Mouse (Mus musculus) hindbrain, embryonic 10.5 days (tissue): ENCODE measurements around the gene Gm4737. TPM values are rescaled to one million over a fixed set of nuclear protein-coding genes. Genes with fewer than 3 reads are reported as not detected.
"Not testable (repeated sequence)": the region's sequence is repeated elsewhere in the genome, so short reads cannot be mapped to it uniquely, and the experiment has no call there.

Source experiments
- DNase-seq: peaks from one replicate; pipeline ENCODE4 v3.0.0-alpha.2; 2017; ENCODE audit warnings: low spot score
- H3K27ac ChIP-seq: fragments of 300-500 bp; sonication (generic); 2 replicates; pipeline ENCODE4 v1.5.1; 2016; ENCODE audit warnings: mild to moderate bottlenecking, moderate library complexity
- H3K27me3 ChIP-seq: fragments of 300-500 bp; sonication (generic); 2 replicates; pipeline ENCODE4 v1.6.1; 2016; ENCODE audit warnings: mild to moderate bottlenecking; ENCODE audit not compliant: poor library complexity, insufficient read depth, severe bottlenecking
- H3K36me3 ChIP-seq: fragments of 300-500 bp; sonication (generic); 2 replicates; pipeline ENCODE4 v1.6.1; 2016; ENCODE audit warnings: mild to moderate bottlenecking, moderate library complexity
- H3K4me1 ChIP-seq: fragments of 300-500 bp; sonication (generic); replicated peaks from 2 replicates; pipeline ENCODE4 v1.6.1; 2016; ENCODE audit warnings: mild to moderate bottlenecking
- H3K4me3 ChIP-seq: fragments of 300-500 bp; sonication (generic); 2 replicates; pipeline ENCODE4 v1.5.1; 2016; ENCODE audit warnings: mild to moderate bottlenecking, moderate library complexity
- H3K9me3 ChIP-seq: fragments of 300-500 bp; sonication (generic); 2 replicates; pipeline ENCODE4 v1.6.1; 2016; ENCODE audit warnings: mild to moderate bottlenecking, moderate library complexity
- WGBS: fragments of 180-500 bp; shearing (Covaris S2); methylation state at CpG from one replicate; pipeline ENCODE4 v1.1.7; 2016; 5-methylcytosine and 5-hydroxymethylcytosine counted together
- polyA plus RNA-seq: library from polyadenylated mRNA; unstranded; fragments of >200 nt; fragmentation: Nextera tagmentation; extraction: Ambion mirVana; gene quantifications from 2 replicates; pipeline ENCODE4 v1.2.1, GENCODE M21; 2016

Gene Gm4737
- 2.7 and 3.6 TPM in 2 replicates for polyA plus RNA-seq

DNA sequence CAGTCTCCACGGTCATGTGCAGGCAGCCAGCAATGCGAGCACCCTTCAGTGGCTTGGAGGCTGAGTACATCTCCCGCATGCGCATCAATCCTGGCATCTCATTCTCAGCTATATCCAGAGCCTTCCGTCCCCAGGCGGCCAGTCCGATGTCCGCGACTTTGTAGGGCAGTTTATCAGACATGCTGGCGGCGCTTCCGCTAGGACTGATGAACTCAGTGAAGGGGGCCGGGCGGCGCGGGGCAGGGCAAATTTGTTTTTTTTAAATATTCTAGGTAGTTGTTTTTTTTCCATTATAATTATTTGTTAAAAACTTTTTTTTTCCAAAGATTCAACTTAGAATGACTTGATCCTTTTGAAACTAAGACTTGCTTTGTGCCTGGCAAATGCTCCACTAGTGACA, at the start of gene Gm4737:
TSS of gene Gm4737 (minus strand) at position 246 of the 400 bp plus-strand sequence.
- not testable (repeated sequence) for H3K9me3 ChIP-seq, DNase-seq, H3K27me3 ChIP-seq, H3K27ac ChIP-seq, H3K4me1 ChIP-seq, H3K36me3 ChIP-seq, H3K4me3 ChIP-seq
- WGBS: 97% methylated on average over 13 of the region's 16 CpGs

DNA sequence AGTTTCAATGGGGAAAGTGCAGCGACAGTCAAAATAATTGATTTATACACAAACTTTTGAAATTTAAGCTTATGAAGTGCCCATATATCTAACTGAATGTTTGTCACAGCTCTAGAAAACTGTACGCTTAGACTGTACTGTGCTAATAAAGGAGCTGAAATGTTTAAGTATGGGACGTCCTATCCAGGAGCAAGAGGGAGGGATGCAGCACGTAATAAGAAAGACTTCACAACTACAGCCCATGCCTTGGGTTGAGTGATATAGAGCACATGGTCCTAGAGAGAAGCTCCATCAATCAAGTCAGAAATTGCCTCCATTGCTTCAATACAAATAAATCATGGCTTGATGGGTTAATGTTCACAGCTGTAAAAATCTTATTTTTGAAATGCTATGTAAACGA, 40.9 kb upstream of the Gm4737 start:
- no peak for DNase-seq
- WGBS: 94% methylated on average over 5 of the region's 5 CpGs
- Histone ChIP-seq H3K27ac (no peak overlapping the region), H3K4me3 (no peak overlapping the region), H3K4me1 (no peaks in the 10 kb centered on the region), H3K27me3 (no peaks in the 10 kb centered on the region), H3K9me3 (no peaks in the 10 kb centered on the region), H3K36me3 (no peaks in the 10 kb centered on the region)

GRCm38 (mm10) chr16:46183096-46183495, 28.2 kb upstream of the Gm4737 start:
- H3K4me3 ChIP-seq: no peak overlapping the region
- H3K27me3 ChIP-seq: no peaks in the 10 kb centered on the region
- DNase-seq: no peak
- no peaks in the 10 kb centered on the region for H3K9me3 ChIP-seq
- WGBS: 84% methylated on average over 5 of the region's 5 CpGs
- H3K4me1 ChIP-seq: 0 out of 2 replicates have a peak, but pooled peaks cover 4% of the 10 kb centered on the region
- H3K27ac ChIP-seq: no peak overlapping the region
- H3K36me3 ChIP-seq: no peaks in the 10 kb centered on the region

DNA sequence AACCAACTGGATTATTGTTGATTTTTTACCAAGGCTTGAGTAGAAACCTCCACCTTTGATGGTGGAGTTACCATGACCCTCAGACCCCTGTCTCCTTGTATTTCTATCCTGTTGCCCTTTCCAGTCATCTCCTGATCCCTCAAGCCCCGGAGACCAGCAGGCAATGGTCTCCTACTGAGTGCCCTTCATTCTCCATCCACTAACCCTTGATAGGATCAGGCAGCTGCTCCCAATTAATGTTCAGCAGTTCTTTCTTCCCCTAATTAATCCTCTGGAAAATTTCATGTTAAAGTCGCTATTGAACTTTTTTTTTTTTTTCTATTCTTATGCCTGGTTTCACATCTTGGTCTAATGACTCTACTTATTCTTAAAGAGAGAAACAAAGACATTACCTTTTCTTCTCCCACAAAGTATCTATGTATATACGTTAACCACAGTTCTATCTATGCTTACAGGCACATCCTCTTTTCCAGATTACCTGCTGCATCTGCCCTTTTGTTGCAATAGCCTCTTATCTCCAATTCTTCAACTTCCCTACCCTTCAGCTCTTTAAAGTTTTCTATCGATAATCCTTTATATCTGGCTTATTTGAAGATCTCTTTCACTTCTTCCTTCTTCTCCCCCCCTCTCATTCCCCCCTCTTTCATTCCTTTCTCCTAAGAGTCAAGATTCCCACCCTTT, 23.4 kb upstream of the Gm4737 start:
- 69% methylated on average over 4 of the region's 4 CpGs for WGBS
- no peaks in the 10 kb centered on the region for H3K27me3 ChIP-seq
- 0 out of 2 replicates have a peak, but pooled peaks cover under 1% of the 10 kb centered on the region for H3K4me1 ChIP-seq
- H3K27ac ChIP-seq: no peak overlapping the region
- no peaks in the 10 kb centered on the region for H3K9me3 ChIP-seq
- DNase-seq: no peak
- H3K4me3 ChIP-seq: no peak overlapping the region
- H3K36me3 ChIP-seq: no peaks in the 10 kb centered on the region

DNA sequence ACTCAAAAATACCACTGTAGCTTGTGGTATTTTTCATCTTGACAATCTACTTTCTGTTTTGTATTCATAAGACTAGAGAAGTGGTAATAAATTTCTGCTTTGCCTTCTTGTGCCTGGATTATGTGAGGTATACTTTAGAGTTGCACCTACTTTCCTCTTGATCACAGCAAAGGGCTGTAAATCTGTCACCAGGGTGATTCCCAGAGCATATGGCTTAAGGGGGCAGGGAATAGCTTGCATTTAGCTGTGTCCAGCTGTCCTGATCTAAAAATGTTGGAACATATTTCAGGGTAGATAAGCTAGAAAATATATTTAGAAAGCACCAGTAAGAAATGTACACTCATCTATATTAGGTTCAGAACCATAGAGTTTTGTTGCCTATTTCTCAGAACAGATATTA, 18.2 kb upstream of the Gm4737 start:
- H3K9me3 ChIP-seq: no peaks in the 10 kb centered on the region
- no peaks in the 10 kb centered on the region for H3K36me3 ChIP-seq
- no peak for DNase-seq
- no peaks in the 10 kb centered on the region for H3K4me1 ChIP-seq
- no peak overlapping the region for H3K27ac ChIP-seq
- H3K27me3 ChIP-seq: no peaks in the 10 kb centered on the region
- no peak overlapping the region for H3K4me3 ChIP-seq

- no peaks in the 10 kb centered on the region for H3K4me1 ChIP-seq
- H3K9me3 ChIP-seq: no peaks in the 10 kb centered on the region
- H3K27me3 ChIP-seq: no peaks in the 10 kb centered on the region
- no peak overlapping the region for H3K4me3 ChIP-seq
- WGBS: 83% methylated on average over 3 of the region's 3 CpGs
- DNase-seq: no peak
- H3K27ac ChIP-seq: no peak overlapping the region
- H3K36me3 ChIP-seq: no peaks in the 10 kb centered on the region
These were observed 12.1 kb upstream of the Gm4737 start for GRCm38 (mm10) chr16:46166971-46167370.

- WGBS: 92% methylated on average over 4 of the region's 4 CpGs
- Histone ChIP-seq H3K36me3 (no peaks in the 10 kb centered on the region), H3K27me3 (no peaks in the 10 kb centered on the region), H3K4me3 (no peak overlapping the region), H3K9me3 (no peaks in the 10 kb centered on the region), H3K4me1 (no peaks in the 10 kb centered on the region), H3K27ac (no peak overlapping the region)
- DNase-seq: no peak
These were observed 10.4 kb upstream of the Gm4737 start for GRCm38 (mm10) chr16:46165305-46165704.

DNA sequence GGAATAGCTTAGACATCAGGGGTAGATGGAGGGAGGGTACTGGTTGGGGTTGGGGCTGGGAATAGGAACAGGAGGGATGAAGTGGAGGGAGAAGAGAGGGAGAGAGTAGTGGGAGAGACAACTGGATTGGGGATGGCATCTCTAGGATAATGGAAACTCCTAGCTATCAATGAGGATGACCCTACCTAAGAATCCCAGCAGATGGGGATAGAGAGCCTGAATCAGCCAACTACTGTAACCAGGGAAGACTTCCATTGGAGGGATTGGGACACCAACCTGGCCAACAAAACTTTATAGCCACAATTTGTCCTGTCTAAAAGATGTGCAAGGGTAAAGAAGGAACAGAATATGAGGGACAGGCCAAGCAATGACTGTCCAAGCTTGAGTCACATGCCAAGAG, 3.7 kb downstream of the Gm4737 start:
- Histone ChIP-seq H3K9me3 (no peaks in the 10 kb centered on the region), H3K27me3 (no peaks in the 10 kb centered on the region), H3K4me1 (no peaks in the 10 kb centered on the region), H3K27ac (no peak overlapping the region), H3K4me3 (no peak overlapping the region), H3K36me3 (no peaks in the 10 kb centered on the region)
- no peak for DNase-seq

- H3K4me1 ChIP-seq: no peaks in the 10 kb centered on the region
- no peak overlapping the region for H3K27ac ChIP-seq
- 68% methylated on average over 3 of the region's 3 CpGs for WGBS
- no peaks in the 10 kb centered on the region for H3K27me3 ChIP-seq
- no peak overlapping the region for H3K4me3 ChIP-seq
- no peak for DNase-seq
- no peaks in the 10 kb centered on the region for H3K36me3 ChIP-seq
- no peaks in the 10 kb centered on the region for H3K9me3 ChIP-seq
These were observed 6.1 kb downstream of the Gm4737 start for GRCm38 (mm10) chr16:46148661-46149341.

DNA sequence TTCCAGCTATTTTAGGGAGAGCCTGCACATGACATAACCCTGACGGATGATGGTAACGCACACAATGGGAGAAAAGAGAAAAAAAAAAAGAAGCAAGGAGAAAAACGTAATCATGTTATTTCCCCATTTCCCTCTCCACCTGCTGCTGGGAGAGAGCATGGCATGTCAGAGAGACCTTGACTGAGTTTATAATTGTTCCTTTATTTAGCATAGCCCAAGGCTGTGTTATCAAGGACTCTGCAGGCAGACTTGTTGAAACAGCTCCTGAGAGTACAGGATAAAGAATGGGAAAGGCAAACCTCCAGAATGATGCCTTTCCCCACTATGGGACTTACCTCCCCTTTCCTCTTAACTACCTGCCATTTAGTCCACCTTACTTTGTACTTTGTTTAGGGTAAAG, 7.9 kb downstream of the Gm4737 start:
- H3K9me3 ChIP-seq: no peaks in the 10 kb centered on the region
- 82% methylated on average over 3 of the region's 3 CpGs for WGBS
- H3K4me3 ChIP-seq: no peak overlapping the region
- no peak overlapping the region for H3K27ac ChIP-seq
- no peaks in the 10 kb centered on the region for H3K4me1 ChIP-seq
- H3K27me3 ChIP-seq: no peaks in the 10 kb centered on the region
- no peak for DNase-seq
- H3K36me3 ChIP-seq: no peaks in the 10 kb centered on the region

GRCm38 (mm10) chr16:46122238-46122637, 32.6 kb downstream of the Gm4737 start:
- DNase-seq: no peak
- no peaks in the 10 kb centered on the region for H3K9me3 ChIP-seq
- H3K36me3 ChIP-seq: no peaks in the 10 kb centered on the region
- H3K27ac ChIP-seq: no peak overlapping the region
- no peaks in the 10 kb centered on the region for H3K27me3 ChIP-seq
- 0 out of 2 replicates have a peak, but pooled peaks cover 3% of the 10 kb centered on the region for H3K4me1 ChIP-seq
- no peak overlapping the region for H3K4me3 ChIP-seq

DNA sequence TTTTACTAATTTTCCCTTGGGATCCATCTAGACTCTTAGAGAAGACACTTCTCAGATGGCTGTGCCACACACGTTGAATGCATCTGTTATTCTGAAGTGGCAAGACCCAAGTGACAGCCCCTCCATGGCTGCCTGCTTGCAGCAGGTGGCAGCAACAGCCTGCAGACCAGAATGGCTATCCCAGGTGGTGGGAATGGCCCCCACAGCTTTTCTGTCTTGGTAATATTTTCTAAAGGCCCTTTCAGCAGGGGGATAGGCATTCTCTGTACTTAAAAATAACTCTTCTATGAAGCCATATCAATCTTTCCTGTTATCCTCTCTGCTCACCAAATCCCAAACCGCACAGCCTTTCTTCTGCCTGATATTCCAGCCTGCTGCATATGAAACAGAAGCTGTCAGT, 33.5 kb downstream of the Gm4737 start:
- Histone ChIP-seq H3K27me3 (no peaks in the 10 kb centered on the region), H3K27ac (no peak overlapping the region), H3K4me3 (no peak overlapping the region), H3K4me1 (0 out of 2 replicates have a peak, but pooled peaks cover 3% of the 10 kb centered on the region), H3K36me3 (no peaks in the 10 kb centered on the region), H3K9me3 (no peaks in the 10 kb centered on the region)
- DNase-seq: peak; percentile 23
- 53% methylated on average over 2 of the region's 2 CpGs for WGBS

GRCm38 (mm10) chr16:46120607-46121006, 34.3 kb downstream of the Gm4737 start:
- no peak for DNase-seq
- Histone ChIP-seq H3K36me3 (no peaks in the 10 kb centered on the region), H3K27me3 (no peaks in the 10 kb centered on the region), H3K4me1 (0 out of 2 replicates have a peak, but pooled peaks cover 3% of the 10 kb centered on the region), H3K4me3 (no peak overlapping the region), H3K9me3 (no peaks in the 10 kb centered on the region), H3K27ac (no peak overlapping the region)
- 76% methylated on average over 3 of the region's 3 CpGs for WGBS
